Mouse (Mus musculus): ENCODE data around the gene Gucy2g.

GRCm38 (mm10) chr19:55247563-55247962 is 6.5 kb upstream of the Gucy2g start:
- TF ChIP-seq CTCF (conservative IDR thresholded peaks at IDR 0.05 in 1 of 2, IDR thresholded peaks at IDR 0.05 in 1 of 2; ENCODE audit: low read depth in 2 of 2, low read length in 2 of 2) (no peak), HCFC1 (IDR thresholded peaks at IDR 0.05; ENCODE audit: low read depth, low read length) (no peak), POLR2A (IDR thresholded peaks at IDR 0.05; ENCODE audit: low read depth, low read length) (no peak), ETS1 (conservative IDR thresholded peaks at IDR 0.05; ENCODE audit: low read depth, low read length) (no peak), EP300 (IDR thresholded peaks at IDR 0.05; ENCODE audit: low read length) (no peak), USF1 (IDR thresholded peaks at IDR 0.05; ENCODE audit: low read depth, low read length) (no peak), USF2 (conservative IDR thresholded peaks at IDR 0.05; ENCODE audit: low read depth, low read length) (no peak), CHD2 (IDR thresholded peaks at IDR 0.05; ENCODE audit: low read length) (no peak), MEF2A (IDR thresholded peaks at IDR 0.05; ENCODE audit: borderline replicate concordance, low read depth, low read length) (no peak), SMC3 (IDR thresholded peaks at IDR 0.05; ENCODE audit: low read depth, low read length) (no peak), TCF12 (IDR thresholded peaks at IDR 0.05; ENCODE audit: low read depth, low read length) (no peak)

Measured in CH12.LX (cell line).